Mouse (Mus musculus) stomach, embryonic 14.5 days (tissue): Measurements from ENCODE around the gene Rnf103. TPM values are rescaled to one million over a fixed set of nuclear protein-coding genes. Genes with fewer than 3 reads are reported as not detected.

Source experiments
- ATAC-seq: fragments of 200-750 bp; cut with Nextera tagmentation; 2 replicates; pipeline ENCODE4 v1.8.0; 2017; ENCODE audit warnings: low read depth, moderate TSS enrichment; ENCODE audit not compliant: insufficient number of reproducible peaks, insufficient read depth, low FRiP score
- H3K27ac ChIP-seq: fragments of 300-500 bp; sonication (generic); 2 replicates; pipeline ENCODE4 v1.5.1; 2014; ENCODE audit warnings: mild to moderate bottlenecking, low read length, moderate library complexity, mixed read lengths
- H3K27me3 ChIP-seq: fragments of 300-500 bp; sonication (generic); 2 replicates; pipeline ENCODE4 v1.6.1; 2014; ENCODE audit warnings: low read length, control low read depth, mixed read lengths; ENCODE audit not compliant: control insufficient read depth, insufficient read depth
- H3K36me3 ChIP-seq: fragments of 300-500 bp; sonication (generic); 2 replicates; pipeline ENCODE4 v1.6.1; 2014; ENCODE audit warnings: mild to moderate bottlenecking, control low read depth, low read length, moderate library complexity, mixed read lengths; ENCODE audit not compliant: control insufficient read depth, insufficient read depth
- H3K4me1 ChIP-seq: fragments of 300-500 bp; sonication (generic); 2 replicates; pipeline ENCODE4 v1.6.1; 2014; ENCODE audit warnings: low read length, control low read depth, mixed read lengths; ENCODE audit not compliant: control insufficient read depth, insufficient read depth
- H3K4me2 ChIP-seq: fragments of 300-500 bp; sonication (generic); replicated peaks from 2 replicates; pipeline ENCODE4 v1.6.1; 2014; ENCODE audit warnings: low read depth, low read length, control low read depth
- H3K4me3 ChIP-seq: fragments of 300-500 bp; sonication (generic); 2 replicates; pipeline ENCODE4 v1.5.1; 2014; ENCODE audit warnings: low read depth, low read length, control low read depth
- H3K9ac ChIP-seq: fragments of 300-500 bp; sonication (generic); replicated peaks from 2 replicates; pipeline ENCODE4 v1.6.1; 2014; ENCODE audit warnings: low read depth, mild to moderate bottlenecking, control low read depth, low read length, moderate library complexity, mixed read lengths
- H3K9me3 ChIP-seq: fragments of 300-500 bp; sonication (generic); 2 replicates; pipeline ENCODE4 v1.6.1; 2016; ENCODE audit warnings: low read depth, low read length, control low read depth; ENCODE audit not compliant: control insufficient read depth
- WGBS: fragments of 180-500 bp; shearing (Covaris S2); extraction: QIAGEN DNeasy Blood & Tissue Kit; methylation state at CpG from one replicate; pipeline ENCODE4 v1.1.7; 2014; 5-methylcytosine and 5-hydroxymethylcytosine counted together
- polyA plus RNA-seq: library from polyadenylated mRNA; unstranded; fragments of >200 nt; fragmentation: Nextera tagmentation; extraction: Ambion mirVana; gene quantifications from 2 replicates; pipeline ENCODE4 v1.2.1, GENCODE M21; 2014

Gene Rnf103
- polyA plus RNA-seq, 1 experiment from 2014 or later = 21.7 TPM

DNA sequence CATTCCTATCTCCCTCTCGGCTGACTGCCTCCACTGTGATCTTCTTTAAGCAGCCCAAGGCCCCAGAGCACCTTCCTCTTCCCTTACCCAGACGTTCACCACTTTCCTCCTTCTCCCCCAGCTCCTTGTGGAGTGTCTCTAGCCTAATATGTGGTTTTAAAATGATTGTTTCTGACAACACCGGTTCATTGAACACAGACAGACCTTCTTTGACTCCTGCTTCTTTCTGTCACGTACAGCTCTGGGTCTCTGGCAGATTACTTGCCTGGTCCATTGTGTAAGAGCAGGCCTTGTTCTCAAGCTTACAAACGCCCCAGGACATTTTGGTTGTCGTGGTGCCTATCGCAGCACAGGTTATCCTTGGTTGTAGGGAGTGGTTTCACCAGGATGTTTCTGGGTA is 12.6 kb upstream of the Rnf103 start:
- Histone ChIP-seq H3K9ac (no peak overlapping the region), H3K4me3 (no peak overlapping the region), H3K4me2 (no peak overlapping the region), H3K9me3 (no peaks in the 10 kb centered on the region), H3K27ac (no peak overlapping the region), H3K36me3 (no peaks in the 10 kb centered on the region), H3K4me1 (no peaks in the 10 kb centered on the region), H3K27me3 (no peaks in the 10 kb centered on the region)
- WGBS = 70% methylated on average over 7 of the region's 7 CpGs
- ATAC-seq = no peak

DNA sequence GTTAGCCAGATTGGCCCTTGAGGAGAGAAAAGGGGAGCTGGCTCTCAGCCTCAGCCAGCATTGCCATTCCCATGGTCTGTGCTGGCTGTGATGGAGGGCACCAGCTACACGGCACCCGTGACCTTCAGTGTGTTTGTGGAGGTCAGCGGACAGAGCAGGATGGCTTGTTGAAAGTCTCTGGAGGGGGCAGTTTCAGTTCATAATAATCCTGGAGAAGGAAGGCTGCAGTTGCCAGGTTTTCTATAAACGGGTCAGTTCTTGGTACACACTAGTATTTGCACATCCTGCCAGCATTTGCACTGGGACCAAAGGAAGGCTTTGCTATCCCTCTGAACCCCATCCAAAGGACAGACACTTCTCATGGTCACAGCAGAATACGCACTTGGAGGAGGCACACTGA is 8.4 kb upstream of the Rnf103 start:
- Histone ChIP-seq H3K27ac (no peak overlapping the region), H3K36me3 (no peaks in the 10 kb centered on the region), H3K4me2 (no peak overlapping the region), H3K9ac (no peak overlapping the region), H3K9me3 (no peaks in the 10 kb centered on the region), H3K4me3 (no peak overlapping the region), H3K4me1 (no peaks in the 10 kb centered on the region), H3K27me3 (no peaks in the 10 kb centered on the region)
- 77% methylated on average over 5 of the region's 5 CpGs for WGBS
- ATAC-seq = no peak

DNA sequence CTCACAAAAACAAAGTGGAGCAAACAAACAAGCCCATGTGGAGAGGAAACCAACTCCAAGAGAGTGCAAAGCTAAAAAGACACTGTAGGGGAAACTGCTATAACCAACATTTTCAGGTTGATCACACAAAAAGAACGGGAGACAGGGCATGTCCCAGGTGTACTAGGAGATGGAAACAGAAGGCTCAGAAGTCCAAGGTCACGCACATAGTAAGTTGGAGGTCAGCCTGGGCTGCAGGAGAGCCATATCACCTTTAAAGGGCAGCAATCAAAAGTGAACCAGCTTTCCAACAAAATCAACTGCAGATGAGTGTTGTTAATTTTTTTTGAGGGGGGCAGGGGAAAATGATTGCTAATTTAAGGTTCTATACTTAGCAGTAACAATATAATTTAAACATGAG is 7.5 kb upstream of the Rnf103 start:
- 55% methylated on average over 2 of the region's 2 CpGs for WGBS
- Histone ChIP-seq H3K9me3 (no peaks in the 10 kb centered on the region), H3K27ac (no peak overlapping the region), H3K36me3 (no peaks in the 10 kb centered on the region), H3K9ac (no peak overlapping the region), H3K4me2 (no peak overlapping the region), H3K4me1 (no peaks in the 10 kb centered on the region), H3K4me3 (no peak overlapping the region), H3K27me3 (no peaks in the 10 kb centered on the region)
- no peak for ATAC-seq

DNA sequence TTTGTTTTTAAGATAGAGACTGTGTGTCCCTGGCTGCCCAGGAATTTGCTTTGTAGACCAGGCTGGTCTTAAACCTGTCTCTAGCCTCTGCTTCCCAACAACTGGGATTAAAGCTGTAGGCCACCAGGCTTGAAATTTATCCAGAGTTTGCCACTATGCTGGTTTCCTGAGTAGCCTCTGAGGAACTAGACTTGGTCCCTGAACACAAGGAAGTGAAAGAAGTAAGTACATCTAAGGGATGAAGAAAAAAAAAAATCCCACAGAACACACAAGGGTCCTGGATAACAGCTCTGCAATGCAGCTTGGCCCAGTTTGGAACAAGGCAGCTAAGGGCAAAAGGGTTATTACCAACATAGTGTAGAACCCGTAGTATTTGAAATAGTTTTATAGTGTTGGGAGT is 6.8 kb upstream of the Rnf103 start:
- Histone ChIP-seq H3K9me3 (no peaks in the 10 kb centered on the region), H3K4me2 (no peak overlapping the region), H3K27me3 (no peaks in the 10 kb centered on the region), H3K4me1 (no peaks in the 10 kb centered on the region), H3K4me3 (no peak overlapping the region), H3K9ac (no peak overlapping the region), H3K27ac (no peak overlapping the region), H3K36me3 (no peaks in the 10 kb centered on the region)
- ATAC-seq = no peak
- WGBS = 66% methylated on average over 1 of the region's 1 CpGs

DNA sequence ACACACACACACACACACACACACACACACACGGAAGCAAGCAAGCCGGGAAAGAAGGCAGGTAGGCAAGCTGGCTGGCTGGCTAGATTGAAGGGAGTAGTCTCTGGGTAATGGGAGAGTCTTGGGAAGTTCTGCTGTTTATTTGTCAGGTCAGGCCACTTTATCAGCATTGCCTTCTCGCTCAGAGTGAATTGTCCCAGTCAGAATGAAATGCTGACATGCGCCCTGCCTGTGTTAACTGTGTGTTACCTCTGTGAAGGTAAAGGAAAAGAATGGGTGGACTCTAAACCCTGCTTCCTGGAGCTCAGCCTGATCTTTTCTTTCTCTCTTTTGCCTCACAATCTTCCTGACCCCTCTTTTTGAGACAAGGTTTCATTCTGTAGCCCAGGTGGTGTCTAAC is 5.7 kb upstream of the Rnf103 start:
- WGBS = 24% methylated on average over 4 of the region's 4 CpGs
- Histone ChIP-seq H3K27me3 (no peaks in the 10 kb centered on the region), H3K36me3 (no peaks in the 10 kb centered on the region), H3K9ac (no peak overlapping the region), H3K27ac (peak overlapping the region; percentile 71; the same call in 1 of the 2 replicates), H3K4me2 (no peak overlapping the region), H3K4me1 (no peaks in the 10 kb centered on the region), H3K9me3 (no peaks in the 10 kb centered on the region), H3K4me3 (no peak overlapping the region)
- 0 out of 2 replicates have a peak, but pooled peaks have one; percentile 56 for ATAC-seq

DNA sequence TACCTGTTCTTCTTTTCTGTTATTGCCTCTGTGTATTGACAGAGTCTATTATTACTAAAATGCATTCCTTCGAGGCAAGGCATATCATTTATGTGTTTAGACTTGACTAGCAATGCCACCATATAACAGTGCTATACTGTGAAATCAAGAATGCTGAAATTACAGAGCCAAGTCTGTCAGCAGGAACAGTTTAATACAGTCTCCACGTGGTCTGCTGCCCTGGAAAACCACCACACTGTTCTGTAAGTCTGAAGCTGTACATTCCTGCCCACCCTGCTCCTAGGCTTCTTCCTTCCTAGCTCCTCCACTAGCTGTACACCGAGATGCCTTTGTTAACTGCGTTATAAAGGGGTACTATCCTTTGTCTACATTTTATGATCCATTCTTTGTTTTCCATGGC is 1.6 kb upstream of the Rnf103 start:
- peaks cover 11% of the 10 kb centered on the region for H3K4me1 ChIP-seq
- no peaks in the 10 kb centered on the region for H3K36me3 ChIP-seq
- H3K9ac ChIP-seq = no peak overlapping the region
- ATAC-seq = no peak
- no peak overlapping the region for H3K4me3 ChIP-seq
- no peaks in the 10 kb centered on the region for H3K27me3 ChIP-seq
- no peaks in the 10 kb centered on the region for H3K9me3 ChIP-seq
- peak overlapping the region; percentile 81 for H3K27ac ChIP-seq
- WGBS = 37% methylated on average over 4 of the region's 4 CpGs
- no peak overlapping the region for H3K4me2 ChIP-seq

DNA sequence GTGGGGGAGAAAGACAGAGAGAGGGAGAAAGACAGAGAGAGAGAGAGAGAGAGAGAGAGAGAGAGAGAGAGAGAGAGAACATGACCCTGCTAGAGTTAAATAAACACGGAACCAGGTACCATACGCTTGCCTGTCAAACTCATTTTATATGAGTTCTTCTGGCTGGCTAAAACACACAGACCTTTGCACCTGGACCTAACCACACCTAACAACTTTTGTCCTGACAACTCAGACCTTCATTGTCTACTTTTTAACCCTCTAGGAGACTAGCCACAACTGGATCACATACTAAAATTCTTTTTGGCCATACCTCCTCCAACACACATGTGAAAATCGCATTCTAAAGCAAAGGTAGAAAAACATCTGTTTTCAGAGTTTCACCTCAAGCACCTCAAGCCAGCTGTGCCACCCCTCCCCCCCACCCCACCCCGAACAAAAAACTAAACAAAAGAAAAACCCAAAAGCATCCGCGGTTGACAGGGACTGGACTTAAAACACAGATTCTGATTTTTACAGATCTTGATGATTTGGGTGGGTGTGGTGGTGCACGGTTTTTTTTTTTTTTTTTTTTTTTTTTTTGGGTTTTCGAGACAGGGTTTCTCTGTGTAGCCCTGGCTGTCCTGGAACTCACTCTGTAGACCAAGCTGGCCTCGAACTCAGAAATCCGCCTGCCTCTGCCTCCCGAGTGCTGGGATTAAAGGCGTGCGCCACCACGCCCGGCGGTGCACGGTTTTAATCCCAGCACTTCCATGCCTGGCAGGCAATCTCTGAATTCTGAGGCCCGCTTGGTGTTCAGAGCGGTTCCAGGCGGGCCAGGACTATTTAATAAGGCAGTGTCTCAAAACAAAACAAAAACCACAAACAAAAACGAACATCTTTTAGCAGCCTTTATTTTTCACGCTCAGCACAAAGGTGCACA is 679 bp upstream of the Rnf103 start:
- H3K27ac ChIP-seq = peak overlapping the region; percentile 98
- no peak overlapping the region for H3K9ac ChIP-seq
- no peaks in the 10 kb centered on the region for H3K9me3 ChIP-seq
- no peaks in the 10 kb centered on the region for H3K27me3 ChIP-seq
- H3K4me2 ChIP-seq = peak overlapping the region; percentile 81
- 13% methylated on average over 21 of the region's 22 CpGs for WGBS
- ATAC-seq = peak; percentile 21; the same call in 1 of the 2 replicates
- H3K36me3 ChIP-seq = no peaks in the 10 kb centered on the region
- peaks cover 11% of the 10 kb centered on the region for H3K4me1 ChIP-seq
- peak overlapping the region; percentile 94 for H3K4me3 ChIP-seq

DNA sequence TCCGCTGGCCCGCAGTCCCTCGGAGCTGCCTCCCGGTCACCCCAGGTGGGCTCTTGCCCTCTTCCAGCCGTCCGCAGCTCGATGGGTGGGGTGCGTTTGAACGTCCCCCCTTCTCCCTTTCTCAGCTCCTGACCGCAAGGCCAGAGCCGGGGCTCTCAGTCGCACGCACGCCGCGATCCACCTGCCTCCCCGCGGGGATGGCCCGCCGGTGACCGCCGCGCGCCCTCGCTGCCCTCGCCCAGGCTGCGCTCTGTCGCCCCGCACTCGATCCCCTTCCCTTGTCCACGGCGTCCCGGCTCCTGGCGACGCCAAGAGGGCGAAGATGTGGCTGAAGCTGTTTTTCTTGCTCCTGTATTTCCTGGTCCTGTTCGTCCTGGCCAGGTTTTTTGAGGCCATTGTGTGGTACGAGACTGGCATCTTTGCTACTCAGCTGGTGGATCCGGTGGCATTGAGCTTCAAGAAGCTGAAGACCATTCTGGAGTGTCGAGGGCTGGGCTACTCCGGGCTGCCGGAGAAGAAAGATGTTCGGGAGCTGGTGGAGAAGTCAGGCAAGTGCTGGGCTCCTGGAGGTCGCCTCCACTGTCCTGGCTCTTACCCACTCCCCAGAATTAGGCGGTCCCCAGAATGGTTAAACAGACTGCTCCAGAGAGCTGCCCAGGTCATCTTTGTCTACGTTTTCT is 787 bp downstream of the Rnf103 start:
- Histone ChIP-seq H3K4me2 (peak overlapping the region; percentile 81), H3K27ac (peak overlapping the region; percentile 98), H3K27me3 (no peaks in the 10 kb centered on the region), H3K4me3 (peak overlapping the region; percentile 94), H3K4me1 (peaks cover 11% of the 10 kb centered on the region), H3K36me3 (no peaks in the 10 kb centered on the region; the same call in 1 of the 2 replicates), H3K9ac (peak overlapping the region; percentile 97), H3K9me3 (no peaks in the 10 kb centered on the region)
- under 1% methylated on average over 46 of the region's 46 CpGs for WGBS
- no peak; the same call in 1 of the 2 replicates for ATAC-seq
